Mouse (Mus musculus) midbrain, postnatal 0 days (tissue): Measurements from ENCODE around the gene Emg1. TPM values are rescaled to one million over a fixed set of nuclear protein-coding genes. Genes with fewer than 3 reads are reported as not detected.

Source experiments
- ATAC-seq: fragments of 200-750 bp; cut with Nextera tagmentation; 2 replicates; pipeline ENCODE4 v1.8.0; 2017; ENCODE audit warnings: moderate number of reproducible peaks, mild to moderate bottlenecking, moderate TSS enrichment, moderate library complexity; ENCODE audit not compliant: low FRiP score
- DNase-seq: peaks from one replicate; pipeline ENCODE4 v3.0.0-alpha.2; 2015; ENCODE audit warnings: low spot score
- H3K27ac ChIP-seq: fragments of 300-500 bp; sonication (generic); 2 replicates; pipeline ENCODE4 v1.5.1; 2014; ENCODE audit warnings: low read depth, mild to moderate bottlenecking, low read length, mixed read lengths
- H3K27me3 ChIP-seq: fragments of 300-500 bp; sonication (generic); 2 replicates; pipeline ENCODE4 v1.6.1; 2014; ENCODE audit warnings: low read length, control low read depth, mixed read lengths; ENCODE audit not compliant: insufficient read depth
- H3K36me3 ChIP-seq: fragments of 300-500 bp; sonication (generic); 2 replicates; pipeline ENCODE4 v1.6.1; 2014; ENCODE audit warnings: low read length, control low read depth, mixed read lengths; ENCODE audit not compliant: insufficient read depth
- H3K4me1 ChIP-seq: fragments of 300-500 bp; sonication (generic); 2 replicates; pipeline ENCODE4 v1.6.1; 2014; ENCODE audit warnings: mild to moderate bottlenecking, control low read depth, antibody characterized with exemption, low read length, mixed read lengths; ENCODE audit not compliant: insufficient read depth
- H3K4me2 ChIP-seq: fragments of 300-500 bp; sonication (generic); 2 replicates; pipeline ENCODE4 v1.6.1; 2014; ENCODE audit warnings: low read depth, mild to moderate bottlenecking, low read length, mixed read lengths; ENCODE audit not compliant: poor library complexity, severe bottlenecking
- H3K4me3 ChIP-seq: fragments of 300-500 bp; sonication (generic); 2 replicates; pipeline ENCODE4 v1.5.1; 2014; ENCODE audit warnings: low read depth, mild to moderate bottlenecking, low read length, moderate library complexity
- H3K9ac ChIP-seq: fragments of 300-500 bp; sonication (generic); replicated peaks from 2 replicates; pipeline ENCODE4 v1.6.1; 2014; ENCODE audit warnings: mild to moderate bottlenecking, low read length, moderate library complexity, mixed read lengths; ENCODE audit not compliant: poor library complexity, severe bottlenecking
- H3K9me3 ChIP-seq: fragments of 300-500 bp; sonication (generic); 2 replicates; pipeline ENCODE4 v1.6.1; 2016; ENCODE audit warnings: low read length, control low read depth
- CTCF ChIP-seq: IDR thresholded peaks from 2 replicates; pipeline ENCODE4 v1.5.1; 2016; ENCODE audit warnings: antibody characterized with exemption, mild to moderate bottlenecking
- WGBS: fragments of 180-500 bp; shearing (Covaris S2); extraction: QIAGEN DNeasy Blood & Tissue Kit; methylation state at CpG from one replicate; pipeline ENCODE4 v1.1.7; 2014; 5-methylcytosine and 5-hydroxymethylcytosine counted together
- polyA plus RNA-seq: library from polyadenylated mRNA; unstranded; fragments of >200 nt; fragmentation: Nextera tagmentation; extraction: Ambion mirVana; gene quantifications from 2 replicates; pipeline ENCODE4 v1.2.1, GENCODE M21; 2015
- total RNA-seq: library from RNA; depleted of rRNA; stranded (reverse); fragments of >200 nt; gene quantifications from 2 replicates; pipeline ENCODE4 v1.2.3, GENCODE M21; 2014; rRNA removed

Emg1 gene
- 75.6 and 99.9 TPM in 2 replicates for total RNA-seq
- polyA plus RNA-seq = 87.2 and 89.8 TPM in 2 replicates

- H3K36me3 ChIP-seq = peaks cover 25% of the 10 kb centered on the region
- ATAC-seq = peak; percentile 97
- peak within 1 kb of the TSS; percentile 73 for H3K27ac ChIP-seq
- peak; percentile 28 for TF ChIP-seq CTCF
- H3K4me1 ChIP-seq = peaks cover 14% of the 10 kb centered on the region; the same call in 1 of the 2 replicates
- peak within 1 kb of the TSS; percentile 79 for H3K4me3 ChIP-seq
- H3K27me3 ChIP-seq = no peaks in the 10 kb centered on the region
- under 1% methylated on average over 60 of the region's 76 CpGs for WGBS
- H3K9me3 ChIP-seq = no peaks in the 10 kb centered on the region
- DNase-seq = peak; percentile 98
- peak within 1 kb of the TSS; percentile 93 for H3K4me2 ChIP-seq
- H3K9ac ChIP-seq = peak within 1 kb of the TSS; percentile 79
Measured at GRCm38 (mm10) chr6:124711824-124712782, at the start of gene Emg1, which contains the start of gene Phb2. Emg1 (minus strand) TSS chr6:124712178. Phb2 (plus strand) TSS chr6:124712336.

DNA sequence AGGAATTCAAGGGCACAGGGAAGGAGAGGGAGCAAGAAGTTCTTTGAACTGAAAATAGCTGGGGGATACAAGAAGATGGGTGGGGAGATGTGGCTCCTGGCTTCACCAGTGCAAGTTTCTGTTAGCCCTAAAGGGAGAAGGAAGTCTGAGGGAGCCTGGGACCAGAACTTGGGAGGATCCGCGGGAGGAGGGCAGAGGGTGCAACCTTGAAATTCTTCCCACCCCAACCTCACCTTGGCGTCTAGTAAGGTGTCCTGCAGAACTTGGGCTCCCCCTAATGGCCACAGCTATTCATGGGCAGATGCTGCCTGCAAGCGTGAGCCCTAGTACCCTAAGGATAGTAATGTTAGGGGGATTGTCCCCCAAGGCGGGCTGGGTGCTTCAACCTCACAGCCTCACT is 47.3 kb upstream of the Emg1 start:
- 8% methylated on average over 5 of the region's 5 CpGs for WGBS
- Histone ChIP-seq H3K36me3 (peaks cover 14% of the 10 kb centered on the region), H3K4me2 (no peak overlapping the region), H3K9ac (no peak overlapping the region), H3K27me3 (no peaks in the 10 kb centered on the region), H3K9me3 (no peaks in the 10 kb centered on the region), H3K4me3 (no peak overlapping the region), H3K27ac (peak overlapping the region; percentile 97; the same call in 1 of the 2 replicates), H3K4me1 (peaks cover 23% of the 10 kb centered on the region)
- ATAC-seq = no peak
- peak; percentile 75 for DNase-seq
- peak; percentile 79 for TF ChIP-seq CTCF

DNA sequence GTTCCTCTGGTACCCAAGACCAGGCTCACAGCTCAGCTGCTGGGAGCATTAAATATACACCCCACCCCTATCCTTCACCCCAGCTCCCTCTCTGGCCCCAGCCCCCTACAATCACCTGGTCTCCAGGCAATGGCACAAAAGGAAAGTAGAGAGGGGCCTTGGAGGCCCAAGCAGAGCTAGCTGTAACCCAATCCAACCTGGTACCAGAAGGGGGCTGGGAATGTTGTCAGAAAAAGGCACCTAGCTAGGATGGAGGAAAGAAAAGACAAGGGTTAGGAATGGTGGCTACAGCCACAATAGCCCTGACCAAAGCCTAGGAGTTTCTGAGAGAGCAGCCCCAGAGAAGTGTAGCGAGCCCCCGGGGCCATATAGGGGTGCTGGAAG is 46.9 kb upstream of the Emg1 start:
- 62% methylated on average over 2 of the region's 2 CpGs for WGBS
- ATAC-seq = no peak
- no peak for TF ChIP-seq CTCF
- no peak overlapping the region for H3K4me2 ChIP-seq
- H3K27me3 ChIP-seq = no peaks in the 10 kb centered on the region
- DNase-seq = no peak
- peak overlapping the region; percentile 97 for H3K27ac ChIP-seq
- no peak overlapping the region for H3K9ac ChIP-seq
- no peaks in the 10 kb centered on the region for H3K9me3 ChIP-seq
- peaks cover 14% of the 10 kb centered on the region for H3K36me3 ChIP-seq
- H3K4me1 ChIP-seq = peaks cover 26% of the 10 kb centered on the region
- H3K4me3 ChIP-seq = no peak overlapping the region

DNA sequence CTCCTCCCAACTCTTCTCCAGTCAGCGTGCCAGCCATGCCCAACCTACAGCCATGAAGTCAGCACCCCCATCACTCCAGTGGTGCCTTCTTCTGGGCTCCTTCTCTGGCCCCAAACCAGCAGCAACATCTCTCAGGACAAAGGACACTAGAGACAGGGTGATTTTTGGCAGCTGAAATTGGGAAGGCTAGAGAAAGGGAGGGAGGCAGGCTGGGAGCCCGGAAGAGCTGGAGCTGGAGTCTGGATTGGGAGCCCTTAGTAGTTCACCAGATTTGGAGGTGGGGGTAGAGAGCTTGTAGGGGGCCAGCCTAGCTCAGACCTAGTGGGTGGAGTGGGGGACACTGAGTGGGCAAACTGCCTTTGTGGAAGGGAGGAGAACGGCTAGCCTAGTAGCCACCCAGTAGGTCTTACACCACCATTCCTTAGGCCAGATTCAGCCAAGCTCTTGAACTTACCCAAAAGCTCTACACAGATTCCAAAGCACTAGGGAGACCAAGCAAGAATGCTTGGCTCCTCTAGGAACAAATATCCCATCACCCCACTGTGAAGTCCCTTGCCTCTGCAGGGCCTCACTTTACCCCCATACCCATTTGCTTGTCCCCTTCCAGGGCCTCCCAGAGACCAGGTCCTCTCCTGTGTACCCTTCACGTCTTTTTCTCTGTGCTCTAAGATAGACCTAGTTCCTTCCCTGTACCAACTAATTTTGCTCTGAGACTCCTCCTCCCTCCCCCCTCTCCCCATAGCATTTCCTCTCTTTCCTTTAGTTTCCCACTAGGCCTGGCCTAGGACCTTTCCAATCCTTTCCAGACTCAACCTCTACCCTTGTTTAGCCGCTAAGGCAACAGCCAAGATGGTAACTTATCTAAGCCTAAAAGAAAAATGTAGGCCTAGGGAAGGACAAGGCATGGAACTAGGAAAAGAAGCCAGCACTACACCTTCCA is 46.2 kb upstream of the Emg1 start:
- peak; percentile 83 for DNase-seq
- peak; percentile 33 for ATAC-seq
- no peaks in the 10 kb centered on the region for H3K9me3 ChIP-seq
- H3K27me3 ChIP-seq = no peaks in the 10 kb centered on the region
- peaks cover 14% of the 10 kb centered on the region for H3K36me3 ChIP-seq
- H3K27ac ChIP-seq = peak overlapping the region; percentile 97
- H3K4me1 ChIP-seq = peaks cover 29% of the 10 kb centered on the region
- 19% methylated on average over 5 of the region's 5 CpGs for WGBS
- peak overlapping the region; percentile 92 for H3K4me2 ChIP-seq
- TF ChIP-seq CTCF = no peak
- no peak overlapping the region for H3K9ac ChIP-seq
- peak overlapping the region; percentile 87 for H3K4me3 ChIP-seq

DNA sequence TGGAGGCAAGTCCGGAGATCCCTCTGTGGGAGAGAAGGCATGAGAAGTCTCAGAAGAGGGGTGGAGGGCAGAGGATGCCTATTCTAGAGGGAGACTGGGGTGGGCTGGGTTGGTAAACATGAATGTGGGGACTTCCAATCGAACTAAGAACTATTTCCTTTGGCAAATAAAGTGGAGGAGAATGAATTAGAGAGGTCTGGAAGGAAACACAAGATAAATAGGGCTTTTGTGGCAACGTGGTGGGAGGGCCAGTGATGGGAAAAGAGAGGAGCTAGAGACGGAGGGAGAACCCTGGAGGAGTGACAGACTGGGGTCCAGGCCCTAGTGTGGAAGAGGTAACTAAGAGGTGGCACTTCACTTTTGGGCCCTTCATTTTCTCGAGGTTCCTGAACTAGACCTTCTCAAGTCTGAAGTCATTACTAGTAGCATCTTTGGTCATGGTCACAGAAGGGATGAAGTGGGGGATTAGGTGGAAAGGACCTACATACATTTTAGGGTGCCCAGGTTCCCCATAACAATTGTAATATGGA is 45.4 kb upstream of the Emg1 start:
- Histone ChIP-seq H3K36me3 (peaks cover 9% of the 10 kb centered on the region; the same call in 1 of the 2 replicates), H3K4me3 (peak overlapping the region; percentile 87), H3K4me2 (peak overlapping the region; percentile 92), H3K4me1 (peaks cover 29% of the 10 kb centered on the region), H3K9ac (peak overlapping the region; percentile 98), H3K27ac (peak overlapping the region; percentile 97), H3K9me3 (no peaks in the 10 kb centered on the region), H3K27me3 (no peaks in the 10 kb centered on the region)
- WGBS = 5% methylated on average over 5 of the region's 5 CpGs
- DNase-seq (no peak), ATAC-seq (no peak)
- TF ChIP-seq CTCF = no peak
